Mouse (Mus musculus) mouse embryonic stem cell (cell line): ENCODE measurements at regions not wholly inside any gene's neighbourhood (a gene's known extent, or its start where the extent isn't known, plus 50 kb on each side); places are given as distances from the start of the nearest gene placed in this dataset.

ENCODE experiments used
- in situ Hi-C, 2 experiments: fragments of 300-500 bp; cut with MboI; formaldehyde crosslinking; loops; 1 replicate in 1 of 2; 3 replicates in 1 of 2; pipeline ENCODE4 v1.14.3; 2019 to 2020; ENCODE audit warnings: low sequenced_read_pairs in 2 of 2, low pct_unique_long_range_greater_than_20kb in 1 of 2, mixed read lengths in 1 of 2; ENCODE audit not compliant: unreplicated experiment in 1 of 2

GRCm38 (mm10) chr4:26637859-26638258 is 291.2 kb upstream of the Manea start:
- in situ Hi-C loops: no loop called here

DNA sequence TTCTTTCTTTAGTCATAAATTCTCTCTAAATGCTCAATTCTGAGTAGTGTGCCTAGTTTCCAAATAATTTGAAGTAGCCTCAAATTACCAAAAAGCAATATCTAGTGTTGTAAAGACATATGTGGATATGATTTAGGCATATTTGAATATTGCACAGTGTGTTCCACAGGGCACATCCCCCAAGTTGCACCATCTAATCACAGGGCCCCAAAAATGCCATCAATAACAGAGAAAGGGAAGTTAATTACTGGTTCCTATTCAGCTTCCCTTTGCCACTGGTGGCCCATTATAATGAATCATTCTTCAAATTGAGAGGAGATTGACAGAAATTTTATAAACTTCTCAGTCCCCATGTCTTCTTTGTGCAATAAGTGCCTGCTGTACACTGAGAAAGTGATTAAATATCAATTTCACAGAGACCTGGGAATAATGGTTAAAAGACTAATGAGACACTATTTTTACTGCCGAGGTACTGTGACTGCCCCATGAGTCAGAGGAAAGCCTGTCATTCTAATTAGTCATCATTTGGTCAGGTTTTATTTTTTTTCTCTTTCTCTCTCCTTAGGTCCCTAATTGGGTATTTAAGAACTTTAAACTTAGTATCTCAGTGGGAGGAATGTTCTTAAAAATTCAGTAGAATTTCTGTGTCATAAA is 284.0 kb upstream of the Manea start:
- in situ Hi-C loops: no loop called here

- in situ Hi-C loops: no loop called here
Observed at GRCm38 (mm10) chr4:26629710-26630109, 283.0 kb upstream of the Manea start.

DNA sequence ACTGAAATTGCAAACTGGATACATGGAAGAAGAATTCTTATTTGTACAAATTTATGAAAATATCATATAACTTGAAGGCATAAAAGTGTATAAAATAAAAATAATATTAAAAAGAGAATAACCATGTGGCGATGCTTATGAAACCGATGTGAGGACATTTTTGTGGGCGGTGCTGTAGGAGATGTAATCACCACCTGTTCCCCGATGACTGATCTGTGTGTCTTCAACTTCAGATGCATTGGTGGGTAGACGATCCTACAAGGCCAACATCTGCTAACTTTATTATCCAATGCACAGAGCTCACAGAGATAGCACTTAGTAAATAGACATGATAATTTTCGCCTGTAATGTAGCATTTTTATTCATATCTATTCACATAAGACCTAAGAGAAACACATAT is 281.1 kb upstream of the Manea start:
- in situ Hi-C loops: no loop called here

GRCm38 (mm10) chr4:26589081-26589869 is 242.6 kb upstream of the Manea start:
- in situ Hi-C loops: no loop called here

GRCm38 (mm10) chr4:26555690-26556089 is 209.0 kb upstream of the Manea start:
- in situ Hi-C loops: no loop called here

GRCm38 (mm10) chr4:26543833-26544232 is 197.1 kb upstream of the Manea start:
- in situ Hi-C loops: no loop called here

DNA sequence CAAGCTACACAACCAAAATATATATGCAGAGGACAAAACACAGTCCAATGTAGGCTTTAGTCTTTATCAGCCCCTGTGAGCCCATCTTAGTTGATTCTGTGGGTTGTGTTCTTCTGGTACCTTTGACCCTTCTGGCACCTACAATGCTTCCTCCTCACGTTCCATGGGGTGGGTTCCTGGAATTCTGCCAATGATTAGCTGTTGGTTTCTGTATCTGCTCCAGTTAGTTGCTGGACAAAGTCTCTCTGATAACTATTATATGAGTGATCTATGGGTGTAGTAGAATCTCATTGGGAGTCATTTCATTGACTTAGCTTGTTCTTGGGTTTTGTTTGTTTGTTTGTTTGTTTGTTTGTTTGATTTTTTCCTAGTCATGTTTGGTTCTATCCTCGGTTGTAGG is 195.8 kb upstream of the Manea start:
- in situ Hi-C loops: no loop called here

DNA sequence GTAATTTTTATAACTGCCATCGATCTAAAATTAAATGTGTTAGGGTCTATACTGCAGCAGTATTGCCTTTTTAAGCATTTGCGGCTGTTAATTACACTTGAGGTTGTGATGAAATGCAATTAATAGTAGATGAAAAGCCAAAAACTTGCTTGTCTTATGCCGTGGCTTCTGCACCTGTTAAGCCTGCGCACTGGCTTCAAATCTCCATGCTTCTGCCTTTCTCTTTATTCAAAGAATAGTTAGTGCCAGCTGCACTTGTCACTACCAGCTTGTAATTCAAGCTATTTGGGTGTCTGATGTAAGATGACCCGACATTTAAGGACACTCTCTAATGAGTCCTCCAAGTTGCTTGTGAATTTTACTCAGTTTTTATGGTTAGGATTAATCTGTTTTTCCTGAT is 161.3 kb upstream of the Manea start:
- in situ Hi-C loops: loop anchor here (25.0 kb wide), 1 partner anchor 271 kb away; no protein-coding TSS in a partner anchor

GRCm38 (mm10) chr4:26494262-26494661 is 147.6 kb upstream of the Manea start:
- in situ Hi-C loops: no loop called here

GRCm38 (mm10) chr4:26474913-26475312 is 128.2 kb upstream of the Manea start:
- in situ Hi-C loops: no loop called here

GRCm38 (mm10) chr4:26441533-26441932 is 94.8 kb upstream of the Manea start:
- in situ Hi-C loops: no loop called here

- in situ Hi-C loops: no loop called here
Observed at GRCm38 (mm10) chr4:26422084-26422483, 75.4 kb upstream of the Manea start.

GRCm38 (mm10) chr4:26404266-26404665 is 57.6 kb upstream of the Manea start:
- in situ Hi-C loops: no loop called here

GRCm38 (mm10) chr4:26402213-26402612 is 55.5 kb upstream of the Manea start:
- in situ Hi-C loops: no loop called here
